Mouse (Mus musculus) thymus, adult 2 months (tissue): ENCODE results near the gene Ank3.

ENCODE experiments used
- CTCF ChIP-seq: fragments of 200-500 bp; IDR thresholded peaks from 2 replicates; pipeline ENCODE4 v1.5.1; 2012; ENCODE audit warnings: mild to moderate bottlenecking, control low read depth, low read length, moderate library complexity, borderline replicate concordance; ENCODE audit not compliant: control insufficient read depth, poor library complexity, insufficient read depth; ENCODE audit errors: extremely low read depth
- POLR2A ChIP-seq: fragments of 200-500 bp; IDR thresholded peaks from 2 replicates; pipeline ENCODE4 v1.6.1; 2012; ENCODE audit warnings: mild to moderate bottlenecking, low read length, control low read depth, moderate library complexity; ENCODE audit not compliant: control insufficient read depth, poor library complexity, insufficient read depth; ENCODE audit errors: extremely low read depth

- TF ChIP-seq POLR2A = no peak
- peak; percentile 23; the same call in 1 of the 2 replicates for TF ChIP-seq CTCF
These were observed 447.2 kb downstream of the Ank3 start for GRCm38 (mm10) chr10:69845749-69846148.
